Comparison of ENCODE assay signal across 14 mouse cellular contexts in the genomic region with DNA sequence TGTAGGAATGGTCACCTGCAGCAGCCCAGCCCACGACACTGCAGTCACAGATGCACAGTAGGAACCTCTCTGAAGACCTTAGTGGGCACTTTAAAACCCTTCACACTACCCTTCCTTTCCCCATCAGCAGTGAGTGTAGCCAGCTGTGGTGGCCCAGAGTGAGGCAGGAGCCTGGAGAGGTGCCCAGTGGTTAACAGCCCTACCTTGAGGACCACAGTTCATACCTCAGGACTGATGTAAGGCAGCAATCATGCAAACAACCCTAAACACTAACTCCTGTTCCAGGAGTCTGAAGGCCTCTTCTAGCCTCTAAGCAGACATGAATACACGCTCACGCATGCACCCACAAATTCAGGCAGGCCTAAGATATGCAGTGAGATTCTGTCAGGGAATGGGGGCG.
"Had no signal": no experiment of that assay in that cellular context is flagged by ENCODE, and none has a peak within 500 bp of the region (broad histone marks: within the 10 kb centered on the region; RNA-seq: fewer than 3 reads in every experiment).

No protein-coding gene starts in this region.

- DNase-seq: kidney, adult 11 months; kidney, adult 9 months; left cerebral cortex, postnatal 4 days; liver, embryonic 13.5 days; liver, postnatal 0 days; midbrain, embryonic 14.5 days; right cerebral cortex, postnatal 25 days; thymus, adult 18-20 months; thymus, postnatal 14 days had no signal

- H3K9ac ChIP-seq: limb, embryonic 15.5 days; liver, embryonic 13.5 days; liver, postnatal 0 days; neural tube, embryonic 12.5 days had no signal

- ATAC-seq: liver, postnatal 0 days had no signal

- H3K4me3 ChIP-seq: limb, embryonic 15.5 days; liver, embryonic 13.5 days; midbrain, embryonic 10.5 days; myocyte; neural tube, embryonic 12.5 days had no signal

- H3K27me3 ChIP-seq: limb, embryonic 15.5 days; liver, embryonic 13.5 days; neural tube, embryonic 12.5 days had no signal

- H3K36me3 ChIP-seq: neural tube, embryonic 12.5 days had no signal

- H3K27ac ChIP-seq: kidney, postnatal 0 days; limb, embryonic 15.5 days; liver, embryonic 13.5 days; midbrain, embryonic 10.5 days; neural tube, embryonic 12.5 days had no signal

- H3K9me3 ChIP-seq: limb, embryonic 15.5 days; liver, embryonic 13.5 days; midbrain, embryonic 10.5 days; neural tube, embryonic 12.5 days had no signal

- H3K4me2 ChIP-seq: limb, embryonic 15.5 days; liver, embryonic 13.5 days; neural tube, embryonic 12.5 days had no signal
